Mouse (Mus musculus): ENCODE results near the gene Faap100. TPM values are rescaled to one million over a fixed set of nuclear protein-coding genes. Genes with fewer than 3 reads are reported as not detected.
"Not testable (repeated sequence)": the region's sequence is repeated elsewhere in the genome, so short reads cannot be mapped to it uniquely, and the experiment has no call there.

The Faap100 gene
- polyA plus RNA-seq, 1 experiment from 2014 or later = 33.0 TPM

- WGBS = 6% methylated on average over 16 of the region's 16 CpGs
- peak overlapping the region; percentile 99 for H3K4me3 ChIP-seq (replicated peaks)
- H3K27ac ChIP-seq = peak overlapping the region; percentile 100
- H3K27me3 ChIP-seq (replicated peaks) = no peaks in the 10 kb centered on the region
- H3K36me3 ChIP-seq = peaks cover 6% of the 10 kb centered on the region
- no peak for ATAC-seq (ENCODE audit: insufficient read depth, low FRiP score, low read depth)
- H3K9me3 ChIP-seq = no peaks in the 10 kb centered on the region
- peak overlapping the region; percentile 79 for H3K4me2 ChIP-seq
- H3K9ac ChIP-seq = peak overlapping the region; percentile 80
- H3K4me1 ChIP-seq = peaks cover 40% of the 10 kb centered on the region
These were observed 29.1 kb downstream of the Faap100 start for GRCm38 (mm10) chr11:120349371-120349985.

- 8% methylated on average over 43 of the region's 53 CpGs for WGBS
- Histone ChIP-seq H3K9me3 (no peaks in the 10 kb centered on the region), H3K4me2 (peak overlapping the region; percentile 79), H3K36me3 (peaks cover 6% of the 10 kb centered on the region), H3K9ac (peak overlapping the region; percentile 80), H3K27me3 (replicated peaks) (no peaks in the 10 kb centered on the region), H3K4me3 (replicated peaks) (peak overlapping the region; percentile 99), H3K4me1 (peaks cover 36% of the 10 kb centered on the region), H3K27ac (peak overlapping the region; percentile 100)
- ATAC-seq (ENCODE audit: insufficient read depth, low FRiP score, low read depth) = peak; percentile 3; the same call in 1 of the 2 replicates
These were observed 29.7 kb downstream of the Faap100 start for GRCm38 (mm10) chr11:120348684-120349370.

GRCm38 (mm10) chr11:120347791-120348683 lies 30.5 kb downstream of the Faap100 start, which contains the start of gene Actg1:
Gene Actg1 (minus strand): TSS chr11:120348542.
- WGBS = 2% methylated on average over 96 of the region's 103 CpGs
- peak within 1 kb of the TSS; percentile 100 for H3K27ac ChIP-seq

GRCm38 (mm10) chr11:120347301-120347700 lies 31.3 kb downstream of the Faap100 start:
- Histone ChIP-seq H3K4me3 (replicated peaks) (peak overlapping the region; percentile 99), H3K9ac (peak overlapping the region; percentile 40), H3K27me3 (replicated peaks) (no peaks in the 10 kb centered on the region), H3K4me1 (peaks cover 22% of the 10 kb centered on the region), H3K9me3 (no peaks in the 10 kb centered on the region), H3K36me3 (peaks cover 6% of the 10 kb centered on the region), H3K4me2 (peak overlapping the region; percentile 79), H3K27ac (peak overlapping the region; percentile 54)
- 3% methylated on average over 10 of the region's 10 CpGs for WGBS
- ATAC-seq (ENCODE audit: insufficient read depth, low FRiP score, low read depth) = no peak

More at GRCm38 (mm10) chr11:120347791-120348683, 30.5 kb downstream of the Faap100 start, which contains the start of gene Actg1:
- Histone ChIP-seq H3K4me1 (peaks cover 28% of the 10 kb centered on the region), H3K27me3 (replicated peaks) (no peaks in the 10 kb centered on the region), H3K9me3 (no peaks in the 10 kb centered on the region), H3K36me3 (peaks cover 6% of the 10 kb centered on the region), H3K4me3 (replicated peaks) (peak within 1 kb of the TSS; percentile 99), H3K9ac (peak within 1 kb of the TSS; percentile 100), H3K4me2 (peak within 1 kb of the TSS; percentile 79)
- peak; percentile 70 for ATAC-seq (ENCODE audit: insufficient read depth, low FRiP score, low read depth)

GRCm38 (mm10) chr11:120346383-120347034 lies 32.1 kb downstream of the Faap100 start:
- H3K27ac ChIP-seq; H3K9me3 ChIP-seq; ATAC-seq (ENCODE audit: insufficient read depth, low FRiP score, low read depth); H3K27me3 ChIP-seq (replicated peaks); H3K36me3 ChIP-seq: not testable (repeated sequence)
- Histone ChIP-seq H3K4me1 (peaks cover 16% of the 10 kb centered on the region), H3K9ac (peak overlapping the region; percentile 41), H3K4me3 (replicated peaks) (peak overlapping the region; percentile 49), H3K4me2 (peak overlapping the region; percentile 63)
- 29% methylated on average over 11 of the region's 13 CpGs for WGBS

- Histone ChIP-seq H3K4me2 (peak overlapping the region; percentile 46), H3K4me3 (replicated peaks) (peak overlapping the region; percentile 27), H3K9me3 (no peaks in the 10 kb centered on the region), H3K4me1 (peaks cover 6% of the 10 kb centered on the region), H3K27me3 (replicated peaks) (no peaks in the 10 kb centered on the region), H3K9ac (0 out of 2 replicates have a peak overlapping the region, but pooled peaks have one; percentile 25), H3K36me3 (peaks cover 6% of the 10 kb centered on the region), H3K27ac (peak overlapping the region; percentile 72)
- 22% methylated on average over 1 of the region's 1 CpGs for WGBS
- ATAC-seq (ENCODE audit: insufficient read depth, low FRiP score, low read depth) = no peak
These were observed 33.4 kb downstream of the Faap100 start for GRCm38 (mm10) chr11:120345067-120345681.

GRCm38 (mm10) chr11:120344310-120344920 lies 34.1 kb downstream of the Faap100 start:
- H3K36me3 ChIP-seq = peaks cover 6% of the 10 kb centered on the region
- WGBS = 49% methylated on average over 5 of the region's 5 CpGs
- H3K9me3 ChIP-seq = no peaks in the 10 kb centered on the region
- no peaks in the 10 kb centered on the region for H3K27me3 ChIP-seq (replicated peaks)
- no peak overlapping the region for H3K9ac ChIP-seq
- 0 out of 2 replicates have a peak overlapping the region, but pooled peaks have one; percentile 7 for H3K4me3 ChIP-seq (replicated peaks)
- no peak overlapping the region; the same call in 1 of the 2 replicates for H3K4me2 ChIP-seq
- H3K4me1 ChIP-seq = peaks cover 6% of the 10 kb centered on the region
- H3K27ac ChIP-seq = peak overlapping the region; percentile 13
- ATAC-seq (ENCODE audit: insufficient read depth, low FRiP score, low read depth) = no peak

- H3K9ac ChIP-seq = no peak overlapping the region
- H3K4me1 ChIP-seq = peaks cover 6% of the 10 kb centered on the region
- ATAC-seq (ENCODE audit: insufficient read depth, low FRiP score, low read depth) = no peak
- H3K4me3 ChIP-seq (replicated peaks) = no peak overlapping the region
- peaks cover 6% of the 10 kb centered on the region for H3K36me3 ChIP-seq
- H3K9me3 ChIP-seq = no peaks in the 10 kb centered on the region
- WGBS = 63% methylated on average over 5 of the region's 5 CpGs
- no peaks in the 10 kb centered on the region for H3K27me3 ChIP-seq (replicated peaks)
- H3K27ac ChIP-seq = peak overlapping the region; percentile 13; the same call in 1 of the 2 replicates
- no peak overlapping the region for H3K4me2 ChIP-seq
These were observed 34.9 kb downstream of the Faap100 start for GRCm38 (mm10) chr11:120343519-120344309.

- Histone ChIP-seq H3K9me3 (no peaks in the 10 kb centered on the region), H3K9ac (no peak overlapping the region), H3K36me3 (peaks cover 6% of the 10 kb centered on the region), H3K27me3 (replicated peaks) (no peaks in the 10 kb centered on the region), H3K4me1 (peaks cover 6% of the 10 kb centered on the region), H3K27ac (no peak overlapping the region), H3K4me3 (replicated peaks) (no peak overlapping the region), H3K4me2 (no peak overlapping the region)
- no peak for ATAC-seq (ENCODE audit: insufficient read depth, low FRiP score, low read depth)
- 88% methylated on average over 5 of the region's 5 CpGs for WGBS
These were observed 35.9 kb downstream of the Faap100 start for GRCm38 (mm10) chr11:120342656-120343160.

GRCm38 (mm10) chr11:120341661-120342060 lies 36.9 kb downstream of the Faap100 start:
- no peak overlapping the region for H3K4me2 ChIP-seq
- no peaks in the 10 kb centered on the region for H3K27me3 ChIP-seq (replicated peaks)
- no peak for ATAC-seq (ENCODE audit: insufficient read depth, low FRiP score, low read depth)
- no peak overlapping the region for H3K4me3 ChIP-seq (replicated peaks)
- no peak overlapping the region for H3K9ac ChIP-seq
- no peaks in the 10 kb centered on the region for H3K9me3 ChIP-seq
- 89% methylated on average over 4 of the region's 4 CpGs for WGBS
- peaks cover 6% of the 10 kb centered on the region for H3K36me3 ChIP-seq
- H3K4me1 ChIP-seq = peaks cover 6% of the 10 kb centered on the region
- no peak overlapping the region for H3K27ac ChIP-seq

Measured in stomach, embryonic 15.5 days (tissue).